Mouse (Mus musculus): ENCODE measurements at regions not wholly inside any gene's neighbourhood (a gene's known extent, or its start where the extent isn't known, plus 50 kb on each side); places are given as distances from the start of the nearest gene placed in this dataset.

- H3K4me3 ChIP-seq (ENCODE audit: control insufficient read depth, insufficient read depth, low read length) = no peak overlapping the region
- WGBS = 95% methylated on average over 8 of the region's 8 CpGs
- H3K27me3 ChIP-seq (ENCODE audit: control insufficient read depth, insufficient read depth, low read length) = no peaks in the 10 kb centered on the region
- DNase-seq = no peak
- no peaks in the 10 kb centered on the region for H3K4me1 ChIP-seq (replicated peaks; ENCODE audit: control insufficient read depth, insufficient read depth, low read length)
- H3K36me3 ChIP-seq (ENCODE audit: control insufficient read depth, insufficient read depth, low read length) = no peaks in the 10 kb centered on the region
- TF ChIP-seq CTCF (IDR thresholded peaks at IDR 0.05; ENCODE audit: borderline replicate concordance, control insufficient read depth, extremely low read depth, insufficient read depth, low read length, poor library complexity) = no peak
- TF ChIP-seq POLR2A (IDR thresholded peaks at IDR 0.05; ENCODE audit: control insufficient read depth, extremely low read depth, insufficient read depth, low read length, poor library complexity) = no peak
- no peak overlapping the region for H3K27ac ChIP-seq (ENCODE audit: control insufficient read depth, insufficient read depth, low read length)
Measured at GRCm38 (mm10) chr15:38414318-38415090, 989.1 kb downstream of the 4930447A16Rik start.

- no peaks in the 10 kb centered on the region for H3K27me3 ChIP-seq (ENCODE audit: control insufficient read depth, insufficient read depth, low read length)
- WGBS = 93% methylated on average over 2 of the region's 2 CpGs
- TF ChIP-seq POLR2A (IDR thresholded peaks at IDR 0.05; ENCODE audit: control insufficient read depth, extremely low read depth, insufficient read depth, low read length, poor library complexity) (no peak), CTCF (IDR thresholded peaks at IDR 0.05; ENCODE audit: borderline replicate concordance, control insufficient read depth, extremely low read depth, insufficient read depth, low read length, poor library complexity) (no peak)
- H3K4me3 ChIP-seq (ENCODE audit: control insufficient read depth, insufficient read depth, low read length) = no peak overlapping the region
- H3K36me3 ChIP-seq (ENCODE audit: control insufficient read depth, insufficient read depth, low read length) = no peaks in the 10 kb centered on the region
- no peak for DNase-seq
- H3K4me1 ChIP-seq (replicated peaks; ENCODE audit: control insufficient read depth, insufficient read depth, low read length) = no peaks in the 10 kb centered on the region
- no peak overlapping the region for H3K27ac ChIP-seq (ENCODE audit: control insufficient read depth, insufficient read depth, low read length)
Measured at GRCm38 (mm10) chr15:38415091-38415486, 989.7 kb downstream of the 4930447A16Rik start.

GRCm38 (mm10) chr15:38419621-38420020, 994.3 kb downstream of the 4930447A16Rik start:
- 96% methylated on average over 7 of the region's 7 CpGs for WGBS
- H3K36me3 ChIP-seq (ENCODE audit: control insufficient read depth, insufficient read depth, low read length) = no peaks in the 10 kb centered on the region
- no peaks in the 10 kb centered on the region for H3K27me3 ChIP-seq (ENCODE audit: control insufficient read depth, insufficient read depth, low read length)
- peaks cover 3% of the 10 kb centered on the region; the same call in 1 of the 2 replicates for H3K4me1 ChIP-seq (replicated peaks; ENCODE audit: control insufficient read depth, insufficient read depth, low read length)
- TF ChIP-seq POLR2A (IDR thresholded peaks at IDR 0.05; ENCODE audit: control insufficient read depth, extremely low read depth, insufficient read depth, low read length, poor library complexity) = no peak
- no peak for TF ChIP-seq CTCF (IDR thresholded peaks at IDR 0.05; ENCODE audit: borderline replicate concordance, control insufficient read depth, extremely low read depth, insufficient read depth, low read length, poor library complexity)
- H3K4me3 ChIP-seq (ENCODE audit: control insufficient read depth, insufficient read depth, low read length) = no peak overlapping the region
- no peak for DNase-seq
- H3K27ac ChIP-seq (ENCODE audit: control insufficient read depth, insufficient read depth, low read length) = no peak overlapping the region

GRCm38 (mm10) chr15:38420784-38421183, 995.4 kb downstream of the 4930447A16Rik start:
- no peak for TF ChIP-seq POLR2A (IDR thresholded peaks at IDR 0.05; ENCODE audit: control insufficient read depth, extremely low read depth, insufficient read depth, low read length, poor library complexity)
- TF ChIP-seq CTCF (IDR thresholded peaks at IDR 0.05; ENCODE audit: borderline replicate concordance, control insufficient read depth, extremely low read depth, insufficient read depth, low read length, poor library complexity) = no peak
- H3K4me1 ChIP-seq (replicated peaks; ENCODE audit: control insufficient read depth, insufficient read depth, low read length) = peaks cover 3% of the 10 kb centered on the region; the same call in 1 of the 2 replicates
- DNase-seq = no peak
- 63% methylated on average over 3 of the region's 3 CpGs for WGBS
- H3K4me3 ChIP-seq (ENCODE audit: control insufficient read depth, insufficient read depth, low read length) = no peak overlapping the region
- no peak overlapping the region for H3K27ac ChIP-seq (ENCODE audit: control insufficient read depth, insufficient read depth, low read length)
- no peaks in the 10 kb centered on the region for H3K27me3 ChIP-seq (ENCODE audit: control insufficient read depth, insufficient read depth, low read length)
- no peaks in the 10 kb centered on the region for H3K36me3 ChIP-seq (ENCODE audit: control insufficient read depth, insufficient read depth, low read length)

GRCm38 (mm10) chr15:38422741-38423140, 997.4 kb downstream of the 4930447A16Rik start:
- Histone ChIP-seq H3K4me3 (ENCODE audit: control insufficient read depth, insufficient read depth, low read length) (no peak overlapping the region), H3K27ac (ENCODE audit: control insufficient read depth, insufficient read depth, low read length) (no peak overlapping the region), H3K27me3 (ENCODE audit: control insufficient read depth, insufficient read depth, low read length) (no peaks in the 10 kb centered on the region), H3K36me3 (ENCODE audit: control insufficient read depth, insufficient read depth, low read length) (no peaks in the 10 kb centered on the region), H3K4me1 (replicated peaks; ENCODE audit: control insufficient read depth, insufficient read depth, low read length) (peaks cover 3% of the 10 kb centered on the region; the same call in 1 of the 2 replicates)
- TF ChIP-seq POLR2A (IDR thresholded peaks at IDR 0.05; ENCODE audit: control insufficient read depth, extremely low read depth, insufficient read depth, low read length, poor library complexity) (no peak), CTCF (IDR thresholded peaks at IDR 0.05; ENCODE audit: borderline replicate concordance, control insufficient read depth, extremely low read depth, insufficient read depth, low read length, poor library complexity) (no peak)
- WGBS = 89% methylated on average over 6 of the region's 6 CpGs
- no peak for DNase-seq

GRCm38 (mm10) chr15:38425506-38425905, 1000.2 kb downstream of the 4930447A16Rik start:
- Histone ChIP-seq H3K27ac (ENCODE audit: control insufficient read depth, insufficient read depth, low read length) (no peak overlapping the region), H3K27me3 (ENCODE audit: control insufficient read depth, insufficient read depth, low read length) (no peaks in the 10 kb centered on the region), H3K36me3 (ENCODE audit: control insufficient read depth, insufficient read depth, low read length) (no peaks in the 10 kb centered on the region), H3K4me3 (ENCODE audit: control insufficient read depth, insufficient read depth, low read length) (no peak overlapping the region), H3K4me1 (replicated peaks; ENCODE audit: control insufficient read depth, insufficient read depth, low read length) (peaks cover 3% of the 10 kb centered on the region; the same call in 1 of the 2 replicates)
- WGBS = 96% methylated on average over 4 of the region's 4 CpGs
- no peak for DNase-seq
- no peak for TF ChIP-seq CTCF (IDR thresholded peaks at IDR 0.05; ENCODE audit: borderline replicate concordance, control insufficient read depth, extremely low read depth, insufficient read depth, low read length, poor library complexity)
- TF ChIP-seq POLR2A (IDR thresholded peaks at IDR 0.05; ENCODE audit: control insufficient read depth, extremely low read depth, insufficient read depth, low read length, poor library complexity) = no peak

All from thymus, adult 2 months (tissue).